Comparison of ENCODE assay signal across 12 mouse cellular contexts in genomic region chr6:49021141-49022012, GRCm38 (mm10). TPM values are rescaled to one million over a fixed set of nuclear protein-coding genes. Genes with fewer than 3 reads are reported as not detected.
DNase-seq lines count a peak whose midpoint lies in the region; ATAC-seq lines count a peak whose summit lies in the region.
"Had no signal": no experiment of that assay in that cellular context is flagged by ENCODE, and none has a peak within 500 bp of the region (broad histone marks: within the 10 kb centered on the region; RNA-seq: fewer than 3 reads in every experiment).

No protein-coding gene starts in this region.

- H3K4me1 ChIP-seq in limb, embryonic 13.5 days, result peaks cover 9% of the 10 kb centered on the region
- H3K4me1 ChIP-seq in limb, embryonic 10.5 days, result peaks cover 4% of the 10 kb centered on the region; the same call in 1 of the 2 replicates
- H3K4me1 ChIP-seq in forebrain, embryonic 15.5 days, result peaks cover 13% of the 10 kb centered on the region
- H3K4me1 ChIP-seq in neural tube, embryonic 14.5 days (ENCODE audit: control insufficient read depth, insufficient read depth, low read length), result 0 out of 2 replicates have a peak, but pooled peaks cover 3% of the 10 kb centered on the region
- H3K4me1 ChIP-seq: embryonic facial prominence, embryonic 13.5 days had no signal

- peak; percentile 32; the same call in 1 of the 2 replicates for ATAC-seq in limb, embryonic 13.5 days (ENCODE audit: low FRiP score, low read depth)
- ATAC-seq in forebrain, embryonic 15.5 days (replicated peaks), result peak; percentile 97
- ATAC-seq in neural tube, embryonic 14.5 days (ENCODE audit: low read depth), result peak; percentile 91

- H3K27me3 ChIP-seq in limb, embryonic 13.5 days, result no peaks in the 10 kb centered on the region
- H3K27me3 ChIP-seq in limb, embryonic 10.5 days (ENCODE audit: low read depth, poor library complexity, severe bottlenecking), result no peaks in the 10 kb centered on the region
- peaks cover 4% of the 10 kb centered on the region for H3K27me3 ChIP-seq in forebrain, embryonic 15.5 days
- H3K27me3 ChIP-seq in neural tube, embryonic 14.5 days (ENCODE audit: control insufficient read depth, insufficient read depth, low read length), result no peaks in the 10 kb centered on the region
- H3K27me3 ChIP-seq: embryonic facial prominence, embryonic 13.5 days had no signal

- no peaks in the 10 kb centered on the region for H3K36me3 ChIP-seq in limb, embryonic 13.5 days
- no peaks in the 10 kb centered on the region for H3K36me3 ChIP-seq in limb, embryonic 10.5 days
- no peaks in the 10 kb centered on the region for H3K36me3 ChIP-seq in forebrain, embryonic 15.5 days
- H3K36me3 ChIP-seq in neural tube, embryonic 14.5 days (ENCODE audit: control insufficient read depth, insufficient read depth, low read length), result no peaks in the 10 kb centered on the region
- H3K36me3 ChIP-seq: embryonic facial prominence, embryonic 13.5 days; G1E; limb, embryonic 12.5 days had no signal

- no peak for DNase-seq in limb, embryonic 10.5 days (ENCODE audit: low spot score)
- peak; percentile 45 to 89 for DNase-seq in layer of hippocampus, postnatal 14 days (ENCODE audit: low spot score in 2 of 2)
- no peak for DNase-seq in heart, postnatal 25 days (ENCODE audit: low spot score)
- DNase-seq in heart, adult 18-20 months, result no peak
- DNase-seq in thymus, postnatal 4 days, result no peak
- DNase-seq: spleen, adult 18-20 months had no signal

- intact Hi-C loops in heart, postnatal 25 days (cut with DNase I), result no loop called here

- 43% methylated on average over 14 of the region's 14 CpGs for WGBS in limb, embryonic 13.5 days
- WGBS in limb, embryonic 10.5 days, result 71% methylated on average over 14 of the region's 14 CpGs
- WGBS in forebrain, embryonic 15.5 days, result 11% methylated on average over 14 of the region's 14 CpGs
- 33% methylated on average over 14 of the region's 14 CpGs for WGBS in neural tube, embryonic 14.5 days

- no peak overlapping the region for H3K27ac ChIP-seq in limb, embryonic 13.5 days
- no peak overlapping the region for H3K27ac ChIP-seq in limb, embryonic 10.5 days
- H3K27ac ChIP-seq in forebrain, embryonic 15.5 days (replicated peaks), result no peak overlapping the region
- no peak overlapping the region for H3K27ac ChIP-seq in neural tube, embryonic 14.5 days (ENCODE audit: low read depth, low read length)
- H3K27ac ChIP-seq: embryonic facial prominence, embryonic 13.5 days; limb, embryonic 12.5 days had no signal

- no peak overlapping the region for H3K4me3 ChIP-seq in limb, embryonic 13.5 days
- no peak overlapping the region for H3K4me3 ChIP-seq in limb, embryonic 10.5 days
- no peak overlapping the region for H3K4me3 ChIP-seq in forebrain, embryonic 15.5 days
- H3K4me3 ChIP-seq in neural tube, embryonic 14.5 days (ENCODE audit: low read depth, low read length), result no peak overlapping the region
- H3K4me3 ChIP-seq: embryonic facial prominence, embryonic 13.5 days; limb, embryonic 12.5 days had no signal

- H3K4me2 ChIP-seq in limb, embryonic 13.5 days (replicated peaks), result no peak overlapping the region
- no peak overlapping the region for H3K4me2 ChIP-seq in forebrain, embryonic 15.5 days (replicated peaks)
- no peak overlapping the region for H3K4me2 ChIP-seq in neural tube, embryonic 14.5 days (ENCODE audit: low read depth, low read length)
- H3K4me2 ChIP-seq: embryonic facial prominence, embryonic 13.5 days; limb, embryonic 12.5 days had no signal

- no peaks in the 10 kb centered on the region for H3K9me3 ChIP-seq in limb, embryonic 13.5 days
- no peaks in the 10 kb centered on the region for H3K9me3 ChIP-seq in limb, embryonic 10.5 days (replicated peaks)
- H3K9me3 ChIP-seq in forebrain, embryonic 15.5 days, result no peaks in the 10 kb centered on the region
- H3K9me3 ChIP-seq in neural tube, embryonic 14.5 days (ENCODE audit: control insufficient read depth, low read length), result no peaks in the 10 kb centered on the region
- H3K9me3 ChIP-seq: embryonic facial prominence, embryonic 13.5 days; G1E; limb, embryonic 12.5 days had no signal

- no peak overlapping the region for H3K9ac ChIP-seq in limb, embryonic 13.5 days
- no peak overlapping the region for H3K9ac ChIP-seq in forebrain, embryonic 15.5 days (replicated peaks)
- no peak overlapping the region for H3K9ac ChIP-seq in neural tube, embryonic 14.5 days (replicated peaks; ENCODE audit: low read depth, low read length)
- H3K9ac ChIP-seq: embryonic facial prominence, embryonic 13.5 days; limb, embryonic 12.5 days had no signal

RNA-seq across cellular contexts. Expression of gene Gpnmb, which starts 15.0 kb away (rescaled TPM):
- 0.98 and 1.8 TPM in 2 replicates for polyA plus RNA-seq in limb, embryonic 13.5 days (2015; fragmentation: Nextera tagmentation; extraction: Ambion mirVana)
- 0.23 and 0.33 TPM in 2 replicates for polyA plus RNA-seq in limb, embryonic 10.5 days (2016; fragmentation: Nextera tagmentation; extraction: Ambion mirVana)
- polyA plus RNA-seq in forebrain, embryonic 15.5 days (2015; fragmentation: Nextera tagmentation; extraction: Ambion mirVana), result 0.24 and 0.47 TPM in 2 replicates
- total RNA-seq in layer of hippocampus, postnatal 14 days (2021), result under 1 TPM; 0.86 to 0.99 TPM
- polyA plus RNA-seq in neural tube, embryonic 14.5 days (2014; fragmentation: Nextera tagmentation; extraction: Ambion mirVana), result 0.14 and 0.21 TPM in 2 replicates
- total RNA-seq in heart, postnatal 25 days (2021), result under 1 TPM; 0.53 to 0.70 TPM
- total RNA-seq in heart, adult 18-20 months (2021), result 1 to 10 TPM in 1 of 2 experiments, under 1 TPM in 1; 0.89 to 1.7 TPM

RNA-seq across cellular contexts. Expression of gene Svs1, which starts 34.7 kb away (rescaled TPM):
- not detected in 2 replicates for polyA plus RNA-seq in limb, embryonic 13.5 days (2015; fragmentation: Nextera tagmentation; extraction: Ambion mirVana)
- not detected in 2 replicates for polyA plus RNA-seq in limb, embryonic 10.5 days (2016; fragmentation: Nextera tagmentation; extraction: Ambion mirVana)
- polyA plus RNA-seq in forebrain, embryonic 15.5 days (2015; fragmentation: Nextera tagmentation; extraction: Ambion mirVana), result not detected in 2 replicates
- total RNA-seq in layer of hippocampus, postnatal 14 days (2021), result not detected
- polyA plus RNA-seq in neural tube, embryonic 14.5 days (2014; fragmentation: Nextera tagmentation; extraction: Ambion mirVana), result not detected in 2 replicates
- total RNA-seq in heart, postnatal 25 days (2021), result not detected
- total RNA-seq in heart, adult 18-20 months (2021), result not detected
- polyA plus RNA-seq: embryonic facial prominence, embryonic 13.5 days; G1E; limb, embryonic 12.5 days had no signal

RNA-seq across cellular contexts. Expression of gene Doxl2, which starts 46.6 kb away (rescaled TPM):
- polyA plus RNA-seq in limb, embryonic 13.5 days (2015; fragmentation: Nextera tagmentation; extraction: Ambion mirVana), result not detected in 2 replicates
- not detected in 2 replicates for polyA plus RNA-seq in limb, embryonic 10.5 days (2016; fragmentation: Nextera tagmentation; extraction: Ambion mirVana)
- not detected in 2 replicates for polyA plus RNA-seq in forebrain, embryonic 15.5 days (2015; fragmentation: Nextera tagmentation; extraction: Ambion mirVana)
- total RNA-seq in layer of hippocampus, postnatal 14 days (2021), result not detected
- polyA plus RNA-seq in neural tube, embryonic 14.5 days (2014; fragmentation: Nextera tagmentation; extraction: Ambion mirVana), result not detected in 2 replicates
- total RNA-seq in heart, postnatal 25 days (2021), result not detected
- total RNA-seq in heart, adult 18-20 months (2021), result not detected
- total RNA-seq: G1E had no signal
- polyA plus RNA-seq: embryonic facial prominence, embryonic 13.5 days; G1E; limb, embryonic 12.5 days had no signal

RNA-seq across cellular contexts. Expression of gene Malsu1, which starts 52.2 kb away (rescaled TPM):
- polyA plus RNA-seq in limb, embryonic 13.5 days (2015; fragmentation: Nextera tagmentation; extraction: Ambion mirVana), result 72.7 and 79.2 TPM in 2 replicates
- polyA plus RNA-seq in limb, embryonic 10.5 days (2016; fragmentation: Nextera tagmentation; extraction: Ambion mirVana), result 69.1 and 69.8 TPM in 2 replicates
- 67.4 and 69.2 TPM in 2 replicates for polyA plus RNA-seq in forebrain, embryonic 15.5 days (2015; fragmentation: Nextera tagmentation; extraction: Ambion mirVana)
- total RNA-seq in layer of hippocampus, postnatal 14 days (2021), result 10 to 100 TPM; 25.7 to 31.4 TPM
- 62.8 and 71.1 TPM in 2 replicates for polyA plus RNA-seq in neural tube, embryonic 14.5 days (2014; fragmentation: Nextera tagmentation; extraction: Ambion mirVana)
- total RNA-seq in heart, postnatal 25 days (2021), result 10 to 100 TPM; 35.4 to 36.3 TPM
- 10 to 100 TPM; 40.5 to 45.0 TPM for total RNA-seq in heart, adult 18-20 months (2021)

Comparison
In these comparisons a context has a peak if more than half of its experiments do, and no peak if none do; other contexts are left out.
1. ATAC-seq: peak in every context shown above with its lines; median percentile 97 in forebrain, embryonic 15.5 days; 91 in neural tube, embryonic 14.5 days; 32 in limb, embryonic 13.5 days.
2. DNase-seq: peak in layer of hippocampus, postnatal 14 days (2 of 2); none in limb, embryonic 10.5 days (single experiment), heart, postnatal 25 days (single experiment), heart, adult 18-20 months (0 of 2) and thymus, postnatal 4 days (single experiment).